Mouse (Mus musculus) megakaryocyte, adult 5-6 weeks (primary cell): ENCODE measurements around the gene Agap3. TPM values are rescaled to one million over a fixed set of nuclear protein-coding genes. Genes with fewer than 3 reads are reported as not detected.

Source experiments
- ATAC-seq: 2 replicates; pipeline ENCODE4 v1.8.0; 2016; ENCODE audit warnings: mild to moderate bottlenecking, inconsistent platforms; ENCODE audit not compliant: poor library complexity, severe bottlenecking
- total RNA-seq, 2 experiments: library from RNA; stranded (forward) in 1 of 2; stranded (reverse) in 1 of 2; fragments of 153-499, 151-499 nt in 1 of 2; fragments of 221-1000, 200-1000 nt in 1 of 2; gene quantifications; 2 replicates each; pipeline versions ENCODE4 v1.2.3 to v1.2.4; 2015 to 2017

Gene Agap3
- total RNA-seq, 2 experiments from 2014 or later = 14.2 to 19.7 TPM

DNA sequence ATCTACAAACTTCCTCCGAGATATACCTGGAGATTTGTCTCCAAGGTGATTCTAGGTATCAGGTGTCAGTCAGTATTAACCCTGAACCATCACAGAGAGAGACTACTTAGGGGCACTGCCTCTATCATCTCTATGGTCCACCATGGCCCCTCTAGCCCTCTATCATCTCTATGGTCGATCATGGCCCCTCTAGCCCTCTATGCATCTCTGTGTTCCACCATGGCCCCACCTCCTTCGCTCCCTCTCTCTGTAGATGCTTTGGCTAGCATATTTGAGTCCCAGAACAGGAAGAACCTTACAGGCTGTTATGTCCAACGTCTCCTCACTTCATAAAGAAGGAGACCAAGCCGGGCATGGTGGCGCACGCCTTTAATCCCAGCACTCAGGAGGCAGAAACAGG, 90.7 kb downstream of the Agap3 start:
- no peak for ATAC-seq

DNA sequence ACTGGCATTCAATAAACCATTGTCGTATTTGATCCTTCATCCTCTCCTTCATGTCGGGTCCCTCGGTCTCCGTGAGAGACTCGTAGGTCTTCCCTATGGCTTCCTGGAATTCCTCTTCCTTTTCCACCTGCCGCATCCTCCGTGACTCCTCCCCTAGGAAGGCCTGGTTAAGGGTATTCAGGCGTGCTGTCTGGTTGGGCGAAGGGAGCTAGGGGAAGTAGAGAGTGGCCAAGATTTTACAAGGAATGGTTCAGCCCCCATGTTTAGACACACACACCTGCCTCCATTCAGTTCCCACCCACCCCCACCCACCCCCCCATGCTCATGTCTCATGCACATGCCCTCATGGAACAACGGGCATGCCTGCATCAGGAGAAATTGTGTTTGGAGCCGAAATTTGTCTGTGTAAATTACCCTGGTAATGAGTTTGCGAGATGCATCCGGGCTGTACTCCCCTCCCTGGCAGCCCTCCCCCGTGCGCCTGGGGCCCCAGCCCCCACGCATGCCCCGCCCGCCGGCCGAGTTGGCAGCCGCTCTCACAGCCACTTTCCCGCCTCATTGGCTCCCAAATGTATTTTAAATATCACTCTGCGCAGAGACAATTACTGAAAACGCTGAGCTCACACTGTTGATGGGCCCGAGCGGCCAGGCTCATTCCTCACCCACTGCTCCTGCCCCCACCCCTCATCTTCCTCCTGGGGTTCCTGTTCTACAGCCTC, 98.8 kb downstream of the Agap3 start:
- ATAC-seq = no peak

DNA sequence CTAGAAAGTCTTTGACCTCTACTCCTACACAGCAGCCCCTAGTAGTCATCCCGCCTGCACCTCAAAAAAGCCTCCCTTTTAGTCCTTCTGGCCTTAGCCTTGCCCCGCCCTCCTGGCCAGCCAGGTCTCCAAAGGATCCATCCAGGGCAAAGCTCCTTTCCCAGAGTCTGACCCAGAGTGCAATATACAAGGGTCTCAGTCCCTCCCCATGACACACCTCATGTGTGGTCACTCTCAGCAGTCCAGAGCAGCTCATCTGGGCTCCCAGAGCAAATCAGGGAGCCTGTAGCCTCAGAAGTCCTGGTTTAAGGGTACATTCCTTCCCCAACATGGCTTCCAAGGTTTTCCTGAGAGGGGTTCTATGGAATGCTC, 99.3 kb downstream of the Agap3 start:
- no peak for ATAC-seq

Other genes with a start within 250 kb of the Agap3 start
- gene Kcnh2, start 100.6 kb upstream of the Agap3 start, total RNA-seq (2015) = not detected in 2 replicates
- not detected in 2 replicates for gene Kcnh2, start 100.6 kb upstream of the Agap3 start, total RNA-seq (2017)
- 0.05 and 0.25 TPM in 2 replicates for gene Nos3, start 87.4 kb upstream of the Agap3 start, total RNA-seq (2015)
- gene Nos3, start 87.4 kb upstream of the Agap3 start, total RNA-seq (2017) = 0.16 and 0.29 TPM in 2 replicates
- 0.33 and 0.50 TPM in 2 replicates for gene Atg9b, start 60.0 kb upstream of the Agap3 start, total RNA-seq (2015)
- gene Atg9b, start 60.0 kb upstream of the Agap3 start, total RNA-seq (2017) = 2.2 and 2.7 TPM in 2 replicates
- 9.3 and 13.9 TPM in 2 replicates for gene Abcb8, start 58.5 kb upstream of the Agap3 start, total RNA-seq (2015)
- gene Abcb8, start 58.5 kb upstream of the Agap3 start, total RNA-seq (2017) = 3.3 and 5.6 TPM in 2 replicates
- not detected in 2 replicates for gene Asic3, start 38.8 kb upstream of the Agap3 start, total RNA-seq (2015)
- not detected in 2 replicates for gene Asic3, start 38.8 kb upstream of the Agap3 start, total RNA-seq (2017)
- 18.2 and 27.5 TPM in 2 replicates for gene Cdk5, start 28.6 kb upstream of the Agap3 start, total RNA-seq (2015)
- 16.9 and 18.2 TPM in 2 replicates for gene Cdk5, start 28.6 kb upstream of the Agap3 start, total RNA-seq (2017)
- gene Slc4a2, start 28.3 kb upstream of the Agap3 start, total RNA-seq (2015) = 17.2 and 19.9 TPM in 2 replicates
- gene Slc4a2, start 28.3 kb upstream of the Agap3 start, total RNA-seq (2017) = 34.2 and 40.0 TPM in 2 replicates
- gene Fastk, start 6.9 kb upstream of the Agap3 start, total RNA-seq (2015) = 33.4 and 42.2 TPM in 2 replicates
- gene Fastk, start 6.9 kb upstream of the Agap3 start, total RNA-seq (2017) = 21.7 and 22.3 TPM in 2 replicates
- 11.3 and 13.4 TPM in 2 replicates for gene Tmub1, start 4.3 kb upstream of the Agap3 start, total RNA-seq (2015)
- gene Tmub1, start 4.3 kb upstream of the Agap3 start, total RNA-seq (2017) = 11.7 and 20.9 TPM in 2 replicates
- gene Gbx1, start 75.0 kb downstream of the Agap3 start, total RNA-seq (2015) = not detected in 2 replicates
- not detected in 2 replicates for gene Gbx1, start 75.0 kb downstream of the Agap3 start, total RNA-seq (2017)
- gene Asb10, start 88.8 kb downstream of the Agap3 start, total RNA-seq (2015) = not detected in 2 replicates
- not detected in 2 replicates for gene Asb10, start 88.8 kb downstream of the Agap3 start, total RNA-seq (2017)
- not detected in 2 replicates for gene 4931409K22Rik, start 104.6 kb downstream of the Agap3 start, total RNA-seq (2015)
- not detected in 2 replicates for gene 4931409K22Rik, start 104.6 kb downstream of the Agap3 start, total RNA-seq (2017)
- 18.1 and 24.0 TPM in 2 replicates for gene Abcf2, start 125.3 kb downstream of the Agap3 start, total RNA-seq (2015)
- gene Abcf2, start 125.3 kb downstream of the Agap3 start, total RNA-seq (2017) = 53.7 and 54.5 TPM in 2 replicates
- 5.0 and 5.1 TPM in 2 replicates for gene Chpf2, start 134.6 kb downstream of the Agap3 start, total RNA-seq (2015)
- 11.3 and 13.5 TPM in 2 replicates for gene Chpf2, start 134.6 kb downstream of the Agap3 start, total RNA-seq (2017)
- gene Smarcd3, start 172.2 kb downstream of the Agap3 start, total RNA-seq (2015) = not detected in 2 replicates
- 0.07 TPM in 1 of 2 replicates, not detected in the other for gene Smarcd3, start 172.2 kb downstream of the Agap3 start, total RNA-seq (2017)
- 38.3 and 39.9 TPM in 2 replicates for gene Nub1, start 233.4 kb downstream of the Agap3 start, total RNA-seq (2015)
- 61.5 and 67.3 TPM in 2 replicates for gene Nub1, start 233.4 kb downstream of the Agap3 start, total RNA-seq (2017)